Mouse (Mus musculus): ENCODE results near the gene Mical3. TPM values are rescaled to one million over a fixed set of nuclear protein-coding genes. Genes with fewer than 3 reads are reported as not detected.

Mical3 gene
- 28.1 TPM in 2 replicates for polyA plus RNA-seq (2015; fragmentation: Nextera tagmentation; extraction: Ambion mirVana)

DNA sequence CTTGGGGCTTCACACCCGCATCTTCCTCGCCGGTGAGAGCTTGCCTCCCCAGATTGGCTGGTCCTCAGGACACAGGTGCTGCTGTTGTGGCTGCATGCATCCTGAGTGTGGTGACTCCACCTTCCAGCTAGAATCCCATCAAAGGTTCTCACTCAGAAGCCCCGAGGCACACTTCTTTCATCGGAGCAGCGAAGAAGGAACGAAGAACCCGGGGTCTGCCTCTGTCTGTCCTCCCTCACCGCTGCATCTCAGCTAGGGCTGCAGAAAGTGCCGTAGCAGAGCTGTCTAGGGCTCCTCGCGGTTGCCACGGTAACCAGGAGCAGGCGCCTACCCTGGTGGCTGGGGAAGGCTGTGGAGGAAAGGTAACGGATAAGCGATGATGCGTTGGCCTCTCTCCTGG is at the start of gene Mical3:
TSS of gene Mical3 (minus strand) at position 227 of the 400 bp plus-strand sequence.
- Histone ChIP-seq H3K27ac (replicated peaks) (peak within 1 kb of the TSS; percentile 94), H3K4me3 (peak within 1 kb of the TSS; percentile 55), H3K27me3 (no peaks in the 10 kb centered on the region), H3K36me3 (no peaks in the 10 kb centered on the region), H3K4me2 (peak within 1 kb of the TSS; percentile 65), H3K9me3 (no peaks in the 10 kb centered on the region), H3K9ac (peak within 1 kb of the TSS; percentile 85), H3K4me1 (replicated peaks) (peaks cover 36% of the 10 kb centered on the region)
- under 1% methylated on average over 17 of the region's 17 CpGs for WGBS
- ATAC-seq (ENCODE audit: low read depth) = peak; percentile 87

DNA sequence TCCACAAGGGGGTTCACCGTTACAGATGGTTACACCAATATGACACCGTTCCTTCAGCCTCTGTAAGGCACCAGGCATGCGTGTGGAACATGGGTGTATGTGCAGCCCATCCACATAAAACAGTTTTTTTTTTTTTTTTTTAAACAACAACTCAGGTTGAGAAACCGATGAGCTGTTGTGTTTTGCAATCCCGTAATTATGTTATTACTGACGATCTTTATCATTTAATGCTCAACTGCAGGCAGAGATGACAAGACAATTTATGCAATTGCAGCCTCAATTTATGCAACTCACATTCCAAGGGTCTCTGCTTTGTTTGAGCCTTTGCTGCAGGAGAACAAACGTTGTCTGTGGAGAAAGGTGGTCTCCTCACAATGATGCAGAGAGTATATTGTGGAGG is 49.0 kb upstream of the Mical3 start:
- Histone ChIP-seq H3K27ac (replicated peaks) (no peak overlapping the region), H3K36me3 (no peaks in the 10 kb centered on the region), H3K9me3 (no peaks in the 10 kb centered on the region), H3K4me2 (no peak overlapping the region), H3K9ac (no peak overlapping the region), H3K4me3 (no peak overlapping the region), H3K27me3 (no peaks in the 10 kb centered on the region), H3K4me1 (replicated peaks) (peaks cover 24% of the 10 kb centered on the region)
- ATAC-seq (ENCODE audit: low read depth) = no peak
- WGBS = 75% methylated on average over 7 of the region's 7 CpGs

- Histone ChIP-seq H3K4me1 (replicated peaks) (peaks cover 16% of the 10 kb centered on the region), H3K4me3 (no peak overlapping the region), H3K9me3 (no peaks in the 10 kb centered on the region), H3K4me2 (no peak overlapping the region), H3K36me3 (no peaks in the 10 kb centered on the region), H3K9ac (0 out of 2 replicates have a peak overlapping the region, but pooled peaks have one; percentile 3), H3K27ac (replicated peaks) (no peak overlapping the region), H3K27me3 (no peaks in the 10 kb centered on the region)
- no peak for ATAC-seq (ENCODE audit: low read depth)
- WGBS = 62% methylated on average over 7 of the region's 7 CpGs
These were observed 48.0 kb upstream of the Mical3 start for GRCm38 (mm10) chr6:121178700-121179358.

DNA sequence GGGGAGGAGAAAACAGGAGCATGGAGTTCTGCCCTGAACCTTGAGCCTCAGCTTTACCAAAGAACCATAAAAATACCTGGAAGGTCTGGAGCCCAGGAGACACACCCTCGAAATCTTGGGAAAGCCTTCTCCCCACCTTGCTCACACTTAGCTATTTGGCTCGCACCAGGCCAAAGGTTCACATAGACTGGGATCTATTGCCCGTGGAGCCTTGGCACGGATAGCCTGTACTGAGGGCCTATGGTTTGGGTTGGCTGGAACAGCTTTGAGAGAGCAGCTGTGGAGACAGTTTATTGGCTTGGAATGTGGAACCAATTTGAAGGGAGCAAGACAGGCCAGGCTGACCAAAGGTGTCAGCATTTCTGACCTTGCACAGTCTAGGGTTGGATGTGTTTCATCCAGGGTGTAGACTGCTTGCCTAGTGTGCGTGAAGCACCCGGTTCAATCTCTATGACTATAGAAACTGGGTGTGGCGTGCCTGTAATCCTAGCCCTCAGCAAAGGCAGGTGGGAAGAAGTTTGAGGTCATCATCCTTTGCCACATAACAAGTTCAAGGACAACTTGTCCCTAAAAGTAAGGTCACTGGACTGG is 46.4 kb upstream of the Mical3 start:
- Histone ChIP-seq H3K36me3 (no peaks in the 10 kb centered on the region), H3K4me3 (no peak overlapping the region), H3K27me3 (no peaks in the 10 kb centered on the region), H3K4me2 (no peak overlapping the region), H3K27ac (replicated peaks) (no peak overlapping the region), H3K9me3 (no peaks in the 10 kb centered on the region), H3K9ac (no peak overlapping the region), H3K4me1 (replicated peaks) (peaks cover 12% of the 10 kb centered on the region)
- no peak for ATAC-seq (ENCODE audit: low read depth)
- 87% methylated on average over 7 of the region's 7 CpGs for WGBS

DNA sequence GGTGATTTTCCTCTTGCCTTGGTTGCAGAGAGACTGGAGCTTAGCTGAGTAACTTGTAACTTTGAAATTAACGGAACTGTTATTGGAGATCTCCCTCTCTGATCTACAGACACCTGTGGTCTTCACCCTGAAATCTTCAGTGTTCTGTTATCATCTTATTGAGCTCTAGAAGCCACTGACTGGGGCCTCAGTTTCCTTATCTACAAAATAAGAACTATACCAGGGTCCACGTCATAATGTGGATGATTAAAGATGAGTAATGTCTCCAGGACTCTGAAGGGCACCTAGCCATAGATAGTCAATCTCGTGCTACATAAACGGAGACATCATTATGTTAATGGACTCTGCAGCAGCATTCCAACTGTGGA is 45.9 kb upstream of the Mical3 start:
- no peaks in the 10 kb centered on the region for H3K27me3 ChIP-seq
- no peak overlapping the region for H3K4me2 ChIP-seq
- no peak overlapping the region for H3K4me3 ChIP-seq
- ATAC-seq (ENCODE audit: low read depth) = no peak
- no peak overlapping the region for H3K27ac ChIP-seq (replicated peaks)
- no peak overlapping the region for H3K9ac ChIP-seq
- WGBS = 67% methylated on average over 4 of the region's 4 CpGs
- no peaks in the 10 kb centered on the region for H3K36me3 ChIP-seq
- H3K4me1 ChIP-seq (replicated peaks) = peaks cover 12% of the 10 kb centered on the region
- no peaks in the 10 kb centered on the region for H3K9me3 ChIP-seq

GRCm38 (mm10) chr6:121176011-121176730 is 45.4 kb upstream of the Mical3 start:
- Histone ChIP-seq H3K9ac (peak overlapping the region; percentile 32; the same call in 1 of the 2 replicates), H3K36me3 (no peaks in the 10 kb centered on the region), H3K27ac (replicated peaks) (no peak overlapping the region; the same call in 1 of the 2 replicates), H3K4me3 (no peak overlapping the region), H3K9me3 (no peaks in the 10 kb centered on the region), H3K4me1 (replicated peaks) (peaks cover 12% of the 10 kb centered on the region), H3K27me3 (no peaks in the 10 kb centered on the region), H3K4me2 (peak overlapping the region; percentile 16; the same call in 1 of the 2 replicates)
- no peak for ATAC-seq (ENCODE audit: low read depth)
- 53% methylated on average over 14 of the region's 14 CpGs for WGBS

- Histone ChIP-seq H3K9ac (no peak overlapping the region), H3K27me3 (no peaks in the 10 kb centered on the region), H3K4me2 (no peak overlapping the region), H3K9me3 (no peaks in the 10 kb centered on the region), H3K4me1 (replicated peaks) (peaks cover 12% of the 10 kb centered on the region), H3K27ac (replicated peaks) (no peak overlapping the region), H3K4me3 (no peak overlapping the region), H3K36me3 (no peaks in the 10 kb centered on the region)
- WGBS = 92% methylated on average over 6 of the region's 6 CpGs
- ATAC-seq (ENCODE audit: low read depth) = no peak
These were observed 44.0 kb upstream of the Mical3 start for GRCm38 (mm10) chr6:121174761-121175160.

GRCm38 (mm10) chr6:121173471-121173870 is 42.7 kb upstream of the Mical3 start:
- Histone ChIP-seq H3K4me2 (no peak overlapping the region), H3K4me1 (replicated peaks) (peaks cover 12% of the 10 kb centered on the region), H3K9ac (no peak overlapping the region), H3K27ac (replicated peaks) (no peak overlapping the region), H3K4me3 (no peak overlapping the region), H3K9me3 (no peaks in the 10 kb centered on the region), H3K27me3 (no peaks in the 10 kb centered on the region), H3K36me3 (no peaks in the 10 kb centered on the region)
- 72% methylated on average over 5 of the region's 5 CpGs for WGBS
- ATAC-seq (ENCODE audit: low read depth) = no peak

DNA sequence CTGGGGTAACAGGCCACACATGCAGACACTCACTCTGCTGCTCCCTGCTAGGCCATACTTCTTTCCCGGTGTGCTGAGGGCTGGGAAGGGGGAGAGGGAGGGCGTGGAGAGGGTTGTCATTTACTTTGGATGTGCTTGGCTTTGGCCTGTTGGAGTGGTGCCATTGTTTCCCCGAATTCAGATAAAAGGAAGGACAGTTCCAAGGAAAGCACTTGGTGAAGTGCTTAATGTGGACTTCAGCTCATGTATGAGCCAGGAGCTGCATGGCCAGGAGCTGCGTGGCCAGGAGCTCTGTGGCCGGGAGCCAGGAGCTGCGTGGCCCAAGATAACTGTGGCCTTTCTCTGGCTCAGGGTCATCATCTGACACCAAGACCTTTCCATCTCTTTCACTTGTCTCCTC is 40.3 kb upstream of the Mical3 start:
- H3K27ac ChIP-seq (replicated peaks) = no peak overlapping the region
- no peaks in the 10 kb centered on the region for H3K9me3 ChIP-seq
- H3K4me3 ChIP-seq = no peak overlapping the region
- H3K4me2 ChIP-seq = no peak overlapping the region
- no peak overlapping the region for H3K9ac ChIP-seq
- no peak for ATAC-seq (ENCODE audit: low read depth)
- H3K36me3 ChIP-seq = no peaks in the 10 kb centered on the region
- WGBS = 85% methylated on average over 6 of the region's 6 CpGs
- peaks cover 14% of the 10 kb centered on the region for H3K4me1 ChIP-seq (replicated peaks)
- H3K27me3 ChIP-seq = no peaks in the 10 kb centered on the region

DNA sequence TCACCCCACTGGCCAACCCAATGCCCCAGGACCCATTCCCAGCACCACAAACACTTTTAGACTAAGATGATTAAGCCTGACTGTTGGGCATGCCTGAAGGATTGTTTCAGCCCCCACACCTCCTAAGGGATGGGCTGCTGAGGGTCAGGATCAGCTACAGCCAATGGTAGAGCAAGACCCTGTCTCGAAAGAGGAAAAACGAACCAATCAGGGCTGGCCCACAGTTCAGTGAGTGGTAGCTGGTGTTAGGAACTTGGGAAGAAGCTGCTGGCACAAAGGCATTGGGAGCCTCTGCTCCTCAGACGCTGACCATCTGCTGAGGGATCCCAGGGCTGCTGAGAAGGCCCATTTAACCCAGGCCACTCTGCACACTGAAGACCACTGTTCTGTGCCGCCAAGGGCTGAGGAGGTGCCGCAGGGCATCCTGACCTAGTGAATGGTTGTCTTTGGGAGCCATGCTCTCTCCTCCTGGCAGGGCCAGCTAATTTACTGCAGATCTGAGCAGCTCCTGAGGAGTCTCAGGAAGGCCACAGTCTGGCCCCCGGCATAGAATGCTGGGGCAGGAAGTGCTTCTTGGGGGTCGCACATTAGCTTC is 36.7 kb upstream of the Mical3 start:
- no peaks in the 10 kb centered on the region for H3K9me3 ChIP-seq
- H3K4me2 ChIP-seq = no peak overlapping the region
- ATAC-seq (ENCODE audit: low read depth) = no peak
- no peak overlapping the region for H3K4me3 ChIP-seq
- no peak overlapping the region for H3K9ac ChIP-seq
- WGBS = 68% methylated on average over 7 of the region's 7 CpGs
- H3K27me3 ChIP-seq = no peaks in the 10 kb centered on the region
- no peaks in the 10 kb centered on the region for H3K36me3 ChIP-seq
- peaks cover 14% of the 10 kb centered on the region for H3K4me1 ChIP-seq (replicated peaks)
- no peak overlapping the region for H3K27ac ChIP-seq (replicated peaks)

- Histone ChIP-seq H3K9me3 (no peaks in the 10 kb centered on the region), H3K9ac (no peak overlapping the region), H3K27me3 (no peaks in the 10 kb centered on the region), H3K36me3 (no peaks in the 10 kb centered on the region), H3K4me1 (replicated peaks) (peaks cover 14% of the 10 kb centered on the region), H3K4me2 (no peak overlapping the region), H3K4me3 (no peak overlapping the region), H3K27ac (replicated peaks) (peak overlapping the region; percentile 63; the same call in 1 of the 2 replicates)
- 15% methylated on average over 10 of the region's 10 CpGs for WGBS
- ATAC-seq (ENCODE audit: low read depth) = peak; percentile 85
These were observed 35.3 kb upstream of the Mical3 start for GRCm38 (mm10) chr6:121166098-121166552.

DNA sequence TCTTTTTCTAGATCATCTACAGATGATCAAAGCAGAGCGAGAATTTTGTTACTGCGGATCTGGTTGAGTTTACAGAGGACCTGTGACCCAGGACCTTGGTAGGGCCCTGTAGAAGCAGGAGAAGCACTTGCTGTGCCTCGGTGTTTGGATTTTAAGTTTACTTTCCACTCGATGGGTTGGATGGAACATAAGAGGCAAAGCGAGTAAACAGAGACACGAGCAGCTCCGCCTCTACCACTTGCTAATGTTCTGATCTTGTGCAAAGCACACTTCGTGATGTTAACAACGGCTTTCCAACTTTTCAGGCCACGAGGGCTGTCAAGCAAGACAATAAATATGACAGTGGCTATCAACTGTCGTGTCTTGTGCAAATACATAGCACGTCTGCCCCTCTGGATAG is 31.8 kb upstream of the Mical3 start:
- no peak for ATAC-seq (ENCODE audit: low read depth)
- Histone ChIP-seq H3K4me2 (no peak overlapping the region), H3K27me3 (no peaks in the 10 kb centered on the region), H3K36me3 (no peaks in the 10 kb centered on the region), H3K9ac (no peak overlapping the region), H3K9me3 (no peaks in the 10 kb centered on the region), H3K27ac (replicated peaks) (no peak overlapping the region), H3K4me1 (replicated peaks) (peaks cover 14% of the 10 kb centered on the region), H3K4me3 (no peak overlapping the region)
- WGBS = 91% methylated on average over 12 of the region's 12 CpGs
